Mouse (Mus musculus): ENCODE results near the gene Taf8.

The Taf8 gene

GRCm38 (mm10) chr17:47482401-47482800 is 19.7 kb downstream of the Taf8 start:
- peak; percentile 73 to 76 for DNase-seq

GRCm38 (mm10) chr17:47479887-47480286 is 22.2 kb downstream of the Taf8 start:
- no peak for DNase-seq

GRCm38 (mm10) chr17:47475714-47476113 is 26.4 kb downstream of the Taf8 start:
- DNase-seq = no peak

- DNase-seq = no peak
These were observed 26.9 kb downstream of the Taf8 start for GRCm38 (mm10) chr17:47475181-47475580.

GRCm38 (mm10) chr17:47474250-47474649 is 27.8 kb downstream of the Taf8 start:
- DNase-seq = no peak

- DNase-seq = peak; percentile 48 to 56
These were observed 28.6 kb downstream of the Taf8 start for GRCm38 (mm10) chr17:47473434-47473974.

GRCm38 (mm10) chr17:47472435-47473350 is 29.4 kb downstream of the Taf8 start:
- DNase-seq = peak; percentile 55 to 67

- no peak for DNase-seq
These were observed 31.4 kb downstream of the Taf8 start for GRCm38 (mm10) chr17:47470686-47471085.

- DNase-seq = no peak
These were observed 32.0 kb downstream of the Taf8 start for GRCm38 (mm10) chr17:47470121-47470520.

GRCm38 (mm10) chr17:47469642-47470041 is 32.5 kb downstream of the Taf8 start:
- DNase-seq = no peak

- DNase-seq = no peak
These were observed 33.6 kb downstream of the Taf8 start for GRCm38 (mm10) chr17:47468466-47468865.

- DNase-seq = no peak
These were observed 34.0 kb downstream of the Taf8 start for GRCm38 (mm10) chr17:47468063-47468462.

GRCm38 (mm10) chr17:47467659-47468058 is 34.4 kb downstream of the Taf8 start:
- no peak for DNase-seq

- no peak for DNase-seq
These were observed 35.8 kb downstream of the Taf8 start for GRCm38 (mm10) chr17:47466284-47466683.

- no peak for DNase-seq
These were observed 37.1 kb downstream of the Taf8 start for GRCm38 (mm10) chr17:47465016-47465415.

- DNase-seq = no peak
These were observed 37.7 kb downstream of the Taf8 start for GRCm38 (mm10) chr17:47464248-47464965.

- peak; percentile 49 to 56 for DNase-seq
These were observed 39.2 kb downstream of the Taf8 start for GRCm38 (mm10) chr17:47462728-47463388.

GRCm38 (mm10) chr17:47462209-47462608 is 39.9 kb downstream of the Taf8 start:
- no peak for DNase-seq

- DNase-seq = no peak
These were observed 40.4 kb downstream of the Taf8 start for GRCm38 (mm10) chr17:47461688-47462087.

GRCm38 (mm10) chr17:47459341-47459919 is 42.7 kb downstream of the Taf8 start:
- DNase-seq = peak; percentile 10 to 49

GRCm38 (mm10) chr17:47458936-47459335 is 43.2 kb downstream of the Taf8 start:
- no peak for DNase-seq

- DNase-seq = peak in 1 of 2 experiments; percentile 3
These were observed 43.8 kb downstream of the Taf8 start for GRCm38 (mm10) chr17:47458310-47458709.

GRCm38 (mm10) chr17:47454675-47455074 is 47.4 kb downstream of the Taf8 start:
- DNase-seq = peak in 1 of 2 experiments; percentile 20

Data from lung, adult 18-20 months (tissue).